Mouse (Mus musculus) CH12.LX (cell line): Measurements from ENCODE around the gene Blnk. TPM values are rescaled to one million over a fixed set of nuclear protein-coding genes. Genes with fewer than 3 reads are reported as not detected.

ENCODE experiments used
- DNase-seq: peaks from one replicate; pipeline ENCODE4 v3.0.0-alpha.2; 2013; ENCODE audit errors: extremely low read depth
- H3K27ac ChIP-seq: 2 replicates; pipeline ENCODE4 v1.5.1; 2012; ENCODE audit warnings: low read depth, mild to moderate bottlenecking, control low read depth, moderate library complexity; ENCODE audit not compliant: insufficient read depth
- H3K27me3 ChIP-seq: replicated peaks from 2 replicates; pipeline ENCODE3; 2012; ENCODE audit warnings: inconsistent platforms
- H3K36me3 ChIP-seq, 2 experiments: replicated peaks in 1 of 2; 2 replicates each; pipeline versions ENCODE3 to v1.6.1; 2012; ENCODE audit warnings: inconsistent platforms in 1 of 2, low read length in 1 of 2, mild to moderate bottlenecking in 1 of 2, mixed read lengths in 1 of 2, moderate library complexity in 1 of 2; ENCODE audit not compliant: control insufficient read depth in 1 of 2, insufficient read depth in 1 of 2
- H3K4me1 ChIP-seq, 2 experiments: 2 replicates each; pipeline ENCODE4 v1.6.1; 2012; ENCODE audit warnings: inconsistent platforms in 1 of 2, moderate library complexity in 1 of 2; ENCODE audit not compliant: insufficient read depth in 2 of 2, control insufficient read depth in 1 of 2
- H3K4me2 ChIP-seq: 2 replicates; pipeline ENCODE4 v1.6.1; 2012; ENCODE audit warnings: low read depth, mild to moderate bottlenecking, control low read depth; ENCODE audit not compliant: poor library complexity, insufficient read depth, severe bottlenecking
- H3K4me3 ChIP-seq, 3 experiments: fragments of 150-350 bp in 1 of 3; sonication (generic) in 1 of 3; replicated peaks in 1 of 3; 2 replicates each; pipeline versions ENCODE3 to v1.5.1; 2011 to 2012; ENCODE audit warnings: low read depth in 2 of 3, low read length in 2 of 3, mild to moderate bottlenecking in 2 of 3, moderate library complexity in 2 of 3, control low read depth in 1 of 3, improper control_type of control experiment in 1 of 3, inconsistent platforms in 1 of 3, mixed read lengths in 1 of 3; ENCODE audit not compliant: poor library complexity in 1 of 3
- H3K79me2 ChIP-seq: replicated peaks from 2 replicates; pipeline ENCODE4 v1.6.1; 2012; ENCODE audit warnings: mild to moderate bottlenecking, moderate library complexity; ENCODE audit not compliant: control insufficient read depth, poor library complexity, insufficient read depth, severe bottlenecking; ENCODE audit errors: extremely low read depth
- H3K9ac ChIP-seq: 2 replicates; pipeline ENCODE4 v1.6.1; 2012; ENCODE audit warnings: low read depth, mild to moderate bottlenecking, control low read depth, moderate library complexity; ENCODE audit not compliant: insufficient read depth
- H3K9me3 ChIP-seq: replicated peaks from 2 replicates; pipeline ENCODE3; 2012; ENCODE audit warnings: low read length, inconsistent platforms, mixed read lengths
- BHLHE40 ChIP-seq: IDR thresholded peaks from 2 replicates; pipeline ENCODE4 v1.6.1; 2011; ENCODE audit warnings: mild to moderate bottlenecking, low read depth, low read length, improper control_type of control experiment
- CHD2 ChIP-seq: IDR thresholded peaks from 2 replicates; pipeline ENCODE4 v1.6.1; 2011; ENCODE audit warnings: low read length, improper control_type of control experiment
- CTCF ChIP-seq, 2 experiments: IDR thresholded peaks in 1 of 2; conservative IDR thresholded peaks in 1 of 2; 2 replicates each; pipeline ENCODE4 v1.5.1; 2011 to 2012; ENCODE audit warnings: low read depth in 2 of 2, low read length in 2 of 2, improper control_type of control experiment in 1 of 2, inconsistent platforms in 1 of 2, mild to moderate bottlenecking in 1 of 2, moderate library complexity in 1 of 2
- E2F4 ChIP-seq: IDR thresholded peaks from 2 replicates; pipeline ENCODE4 v1.6.1; 2011; ENCODE audit warnings: low read depth, low read length, improper control_type of control experiment; ENCODE audit not compliant: insufficient replicate concordance
- ELF1 ChIP-seq: IDR thresholded peaks from 2 replicates; pipeline ENCODE4 v1.6.1; 2014; ENCODE audit warnings: low read depth, mild to moderate bottlenecking, inconsistent platforms, low read length, improper control_type of control experiment
- EP300 ChIP-seq: IDR thresholded peaks from 2 replicates; pipeline ENCODE4 v1.6.1; 2011; ENCODE audit warnings: low read length, improper control_type of control experiment
- ETS1 ChIP-seq: conservative IDR thresholded peaks from 2 replicates; pipeline ENCODE4 v1.6.1; 2012; ENCODE audit warnings: low read depth, mild to moderate bottlenecking, inconsistent platforms, low read length, improper control_type of control experiment, moderate library complexity
- HCFC1 ChIP-seq: IDR thresholded peaks from 2 replicates; pipeline ENCODE4 v1.6.1; 2012; ENCODE audit warnings: low read depth, mild to moderate bottlenecking, inconsistent platforms, low read length, improper control_type of control experiment
- IRF4 ChIP-seq: IDR thresholded peaks from 2 replicates; pipeline ENCODE4 v1.6.1; 2014; ENCODE audit warnings: low read depth, mild to moderate bottlenecking, inconsistent platforms, low read length, improper control_type of control experiment
- MAX ChIP-seq: IDR thresholded peaks from 2 replicates; pipeline ENCODE4 v1.6.1; 2011; ENCODE audit warnings: low read length, improper control_type of control experiment
- MAZ ChIP-seq: IDR thresholded peaks from 2 replicates; pipeline ENCODE4 v1.6.1; 2012; ENCODE audit warnings: low read depth, mild to moderate bottlenecking, inconsistent platforms, low read length, improper control_type of control experiment, moderate library complexity
- MXI1 ChIP-seq: IDR thresholded peaks from 2 replicates; pipeline ENCODE4 v1.6.1; 2011; ENCODE audit warnings: mild to moderate bottlenecking, low read depth, low read length, improper control_type of control experiment
- MYC ChIP-seq: IDR thresholded peaks from 2 replicates; pipeline ENCODE4 v1.6.1; 2011; ENCODE audit warnings: low read depth, mild to moderate bottlenecking, improper control_type of control experiment, low read length
- NRF1 ChIP-seq: IDR thresholded peaks from 2 replicates; pipeline ENCODE4 v1.6.1; 2014; ENCODE audit warnings: low read depth, mild to moderate bottlenecking, inconsistent platforms, low read length, improper control_type of control experiment, moderate library complexity
- POLR2A ChIP-seq: IDR thresholded peaks from 2 replicates; pipeline ENCODE4 v1.6.1; 2011; ENCODE audit warnings: low read depth, mild to moderate bottlenecking, improper control_type of control experiment, low read length
- RCOR1 ChIP-seq: conservative IDR thresholded peaks from 2 replicates; pipeline ENCODE4 v1.6.1; 2012; ENCODE audit warnings: low read depth, mild to moderate bottlenecking, inconsistent platforms, low read length, improper control_type of control experiment
- SIN3A ChIP-seq: IDR thresholded peaks from 2 replicates; pipeline ENCODE4 v1.6.1; 2012; ENCODE audit warnings: low read length, improper control_type of control experiment, inconsistent platforms
- TBP ChIP-seq: conservative IDR thresholded peaks from 2 replicates; pipeline ENCODE4 v1.6.1; 2011; ENCODE audit warnings: low read depth, low read length, improper control_type of control experiment
- TCF12 ChIP-seq: IDR thresholded peaks from 2 replicates; pipeline ENCODE4 v1.6.1; 2014; ENCODE audit warnings: low read depth, mild to moderate bottlenecking, inconsistent platforms, low read length, improper control_type of control experiment
- UBTF ChIP-seq: IDR thresholded peaks from 2 replicates; pipeline ENCODE4 v1.6.1; 2012; ENCODE audit warnings: low read depth, mild to moderate bottlenecking, inconsistent platforms, low read length, improper control_type of control experiment, moderate library complexity
- USF1 ChIP-seq: IDR thresholded peaks from 2 replicates; pipeline ENCODE4 v1.6.1; 2014; ENCODE audit warnings: low read depth, mild to moderate bottlenecking, inconsistent platforms, low read length, improper control_type of control experiment
- USF2 ChIP-seq: conservative IDR thresholded peaks from 2 replicates; pipeline ENCODE4 v1.6.1; 2011; ENCODE audit warnings: low read depth, low read length, improper control_type of control experiment
- ZC3H11A ChIP-seq: IDR thresholded peaks from 2 replicates; pipeline ENCODE4 v1.6.1; 2012; ENCODE audit warnings: low read depth, mild to moderate bottlenecking, inconsistent platforms, low read length, improper control_type of control experiment
- ZKSCAN1 ChIP-seq: IDR thresholded peaks from 2 replicates; pipeline ENCODE4 v1.6.1; 2012; ENCODE audit warnings: low read depth, inconsistent platforms, low read length, improper control_type of control experiment, borderline replicate concordance
- ZMIZ1 ChIP-seq: IDR thresholded peaks from 2 replicates; pipeline ENCODE4 v1.6.1; 2012; ENCODE audit warnings: low read depth, mild to moderate bottlenecking, inconsistent platforms, low read length, improper control_type of control experiment
- ZNF384 ChIP-seq: IDR thresholded peaks from 2 replicates; pipeline ENCODE4 v1.6.1; 2012; ENCODE audit warnings: low read depth, low read length, improper control_type of control experiment, inconsistent platforms
- dilution Hi-C: fragments of 300-500 bp; cut with MboI; formaldehyde crosslinking; loops from 2 replicates; pipeline ENCODE4 v1.14.3; 2020; ENCODE audit warnings: low sequenced_read_pairs; ENCODE audit not compliant: extremely low pct_unique_long_range_greater_than_20kb, extremely low pct_ligation_motif_present
- in situ Hi-C: fragments of 300-500 bp; cut with MboI; formaldehyde crosslinking; loops from 3 replicates; pipeline ENCODE4 v1.14.3; 2019; ENCODE audit warnings: low sequenced_read_pairs, low pct_ligation_motif_present, low pct_unique_long_range_greater_than_20kb, mixed read lengths
- polyA plus RNA-seq: library from polyadenylated mRNA; unstranded; fragments of >175 nt; gene quantifications from 2 replicates; pipeline ENCODE4 v1.2.1, GENCODE M21; 2012; ENCODE audit warnings: low read depth; ENCODE audit not compliant: insufficient read length
- total RNA-seq, 2 experiments: library from RNA; depleted of rRNA; stranded (reverse); fragments of 300-350 nt in 1 of 2; fragments of >200 nt in 1 of 2; gene quantifications; 2 replicates each; pipeline ENCODE4 v1.2.3; 2012 to 2014

Blnk gene
- total and polyA plus RNA-seq, 3 experiments: 86.8 to 284 (median 101) TPM

DNA sequence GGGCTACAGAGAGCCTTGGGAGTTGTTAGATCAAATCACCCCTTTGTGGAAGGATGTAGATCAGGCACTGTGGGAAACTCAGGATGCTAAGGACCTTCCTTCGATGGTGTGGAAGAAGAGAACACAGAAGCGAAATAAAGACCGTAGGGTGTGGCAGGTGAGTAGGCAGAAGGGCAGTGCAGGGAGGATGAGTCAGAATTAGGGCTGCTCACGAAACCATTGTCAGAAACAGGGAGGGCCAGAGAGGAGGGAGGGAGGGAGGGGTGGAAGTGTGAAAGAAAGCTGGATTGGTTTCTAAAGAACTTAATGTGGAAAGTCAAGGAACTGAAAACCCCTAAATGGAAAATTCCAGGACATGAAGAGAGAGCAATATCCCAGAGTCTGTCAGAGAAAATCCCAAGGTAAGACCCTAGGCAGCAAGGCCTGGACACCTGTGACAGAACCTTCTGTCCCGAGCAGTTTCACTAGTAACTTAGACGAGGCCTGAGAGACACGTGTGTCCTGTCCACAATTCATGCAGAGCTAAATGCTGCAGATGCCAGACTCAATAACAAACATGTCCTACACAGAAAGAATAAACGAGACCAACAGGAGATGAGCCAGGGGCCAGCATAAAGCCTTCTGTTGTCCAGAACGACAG lies 4.3 kb downstream of the Blnk start:
- no peak for DNase-seq
- peak overlapping the region; percentile 87 for H3K27ac ChIP-seq

GRCm38 (mm10) chr19:40988856-40989255 lies 5.5 kb downstream of the Blnk start:
- Histone ChIP-seq H3K36me3 (peaks cover 24 to 59% of the 10 kb centered on the region in 2 experiments), H3K79me2 (peaks cover 97% of the 10 kb centered on the region), H3K4me1 (peaks cover 31 to 63% of the 10 kb centered on the region in 2 experiments), H3K4me2 (peak overlapping the region; percentile 98), H3K4me3 (peak overlapping the region in 2 of 3 experiments; percentile 3 to 14), H3K9me3 (no peaks in the 10 kb centered on the region), H3K27ac (no peak overlapping the region), H3K27me3 (no peaks in the 10 kb centered on the region)
- dilution Hi-C loops (no loop called here), in situ Hi-C loops (no loop called here)
- DNase-seq: no peak
- TF ChIP-seq USF2 (no peak), POLR2A (0 out of 2 replicates have a peak, but pooled peaks have one; percentile 13)
- TF ChIP-seq, all 38 proteins: peak for 1
- peak overlapping the region; percentile 97; the same call in 1 of the 2 replicates for H3K9ac ChIP-seq

More for the DNA sequence above, 4.3 kb downstream of the Blnk start:
- H3K4me2 ChIP-seq: peak overlapping the region; percentile 98
- peaks cover 87% of the 10 kb centered on the region for H3K79me2 ChIP-seq
- peaks cover 19 to 49% of the 10 kb centered on the region in 2 experiments for H3K36me3 ChIP-seq
- H3K9ac ChIP-seq: peak overlapping the region; percentile 97
- peak overlapping the region; percentile 66 to 93 (median 77) for H3K4me3 ChIP-seq
- in situ Hi-C loops: no loop called here
- no peaks in the 10 kb centered on the region for H3K9me3 ChIP-seq
- TF ChIP-seq ZC3H11A (no peak), ZMIZ1 (0 out of 2 replicates have a peak, but pooled peaks have one; percentile 2), ZNF384 (no peak), IRF4 (peak; percentile 32), NRF1 (no peak), ELF1 (no peak), MYC (peak; percentile 87), RCOR1 (peak; percentile 44; the same call in 1 of the 2 replicates), EP300 (peak; percentile 67), USF2 (no peak), CHD2 (no peak), POLR2A (no peak; the same call in 1 of the 2 replicates), MAZ (peak; percentile 50; the same call in 1 of the 2 replicates), ETS1 (peak; percentile 50), CTCF (conservative IDR thresholded peaks at IDR 0.05 in 1 of 2, IDR thresholded peaks at IDR 0.05 in 1 of 2; ENCODE audit: low read depth in 2 of 2, low read length in 2 of 2) (no peak), ZKSCAN1 (no peak), UBTF (no peak), E2F4 (0 out of 2 replicates have a peak, but pooled peaks have one; percentile 52), TCF12 (peak; percentile 59), MAX (peak; percentile 92), TBP (0 out of 2 replicates have a peak, but pooled peaks have one; percentile 29), MXI1 (peak; percentile 93), HCFC1 (no peak), USF1 (no peak), BHLHE40 (peak; percentile 89), SIN3A (peak; percentile 75)
- TF ChIP-seq, all 38 proteins: peak for 14
- peaks cover 25 to 60% of the 10 kb centered on the region in 2 experiments for H3K4me1 ChIP-seq
- H3K27me3 ChIP-seq: no peaks in the 10 kb centered on the region
- dilution Hi-C loops: no loop called here
